Mouse (Mus musculus) retina, postnatal 1 day (tissue): ENCODE measurements around the gene Elf1.

Experiments
- DNase-seq: peaks from one replicate; pipeline ENCODE4 v3.0.0-alpha.2; 2012

Gene Elf1

DNA sequence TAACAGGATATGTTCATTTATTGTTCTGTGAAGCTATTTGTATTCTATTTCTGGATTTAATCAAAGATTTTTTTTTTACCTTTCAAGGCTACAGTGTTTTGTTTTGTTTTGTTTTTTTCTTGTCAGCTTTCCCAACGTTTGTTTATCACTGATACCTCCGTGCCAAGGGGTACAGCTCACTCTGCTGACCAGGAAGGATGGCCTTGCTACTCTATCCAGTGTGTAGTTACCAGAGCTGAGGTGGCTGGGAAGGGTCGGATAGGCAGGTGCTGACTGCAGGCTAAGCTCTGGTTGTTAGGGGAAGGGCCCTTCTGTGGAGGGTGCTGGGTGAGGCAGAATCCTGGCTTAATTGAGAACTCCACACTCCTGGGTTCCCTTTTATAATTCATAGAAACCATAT lies 9.3 kb downstream of the Elf1 start:
- DNase-seq: no peak

DNA sequence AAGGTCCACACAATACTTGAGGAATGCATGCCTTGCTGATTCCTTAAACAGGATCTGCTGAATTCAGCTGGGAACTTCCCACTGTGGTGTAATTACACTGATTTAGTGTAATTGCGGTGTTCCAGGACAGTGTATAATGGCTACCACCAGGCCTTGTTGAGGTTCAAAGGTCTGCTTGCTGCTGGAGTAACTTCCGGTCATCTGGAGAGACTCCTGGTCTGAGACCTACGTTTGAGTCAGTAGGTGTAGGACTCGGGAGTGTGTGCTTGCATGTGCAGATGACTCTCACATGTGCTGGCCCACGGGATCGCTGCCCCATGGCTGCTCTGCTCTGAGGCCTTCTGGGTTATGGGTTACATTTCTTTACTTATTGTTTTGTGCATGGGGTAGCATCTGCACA lies 13.4 kb downstream of the Elf1 start:
- no peak for DNase-seq

DNA sequence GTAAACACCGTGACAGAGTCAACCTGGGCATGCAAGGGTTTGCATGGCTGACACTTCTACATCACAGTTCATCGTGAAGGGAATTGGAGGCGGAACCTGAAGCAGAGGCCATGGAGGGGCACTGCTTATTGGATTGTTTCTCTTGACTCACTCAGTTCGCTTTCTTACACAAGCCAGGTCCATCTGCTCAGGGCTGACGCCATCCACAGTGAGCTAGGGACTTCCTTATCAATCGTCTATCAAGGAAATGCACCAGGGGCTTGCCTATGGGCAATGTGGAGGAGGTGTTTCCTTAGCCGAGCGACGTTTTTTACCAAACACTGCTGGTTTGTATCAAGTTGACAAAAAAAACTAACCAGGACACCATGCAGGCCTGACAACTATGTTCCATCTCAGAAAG lies 18.3 kb downstream of the Elf1 start:
- DNase-seq: no peak

DNA sequence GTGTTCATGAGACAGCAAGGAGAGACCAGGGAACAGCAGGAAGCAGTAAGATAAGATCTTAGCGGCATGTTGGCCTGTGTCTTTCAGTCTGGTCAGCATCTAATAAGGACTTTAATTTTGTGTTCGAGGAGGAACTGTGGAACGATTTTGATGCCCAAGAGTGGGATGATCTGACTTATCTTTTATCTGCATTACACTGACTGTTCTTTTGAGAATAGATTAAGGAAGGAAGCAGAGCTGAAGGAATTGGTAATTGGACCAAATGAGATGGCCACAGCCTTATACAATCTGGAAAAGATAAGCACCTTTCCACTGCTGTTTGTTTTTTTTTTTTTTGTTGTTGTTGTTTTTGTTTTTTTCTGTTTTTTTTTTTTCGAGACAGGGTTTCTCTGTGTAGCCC lies 19.8 kb downstream of the Elf1 start:
- DNase-seq: no peak

DNA sequence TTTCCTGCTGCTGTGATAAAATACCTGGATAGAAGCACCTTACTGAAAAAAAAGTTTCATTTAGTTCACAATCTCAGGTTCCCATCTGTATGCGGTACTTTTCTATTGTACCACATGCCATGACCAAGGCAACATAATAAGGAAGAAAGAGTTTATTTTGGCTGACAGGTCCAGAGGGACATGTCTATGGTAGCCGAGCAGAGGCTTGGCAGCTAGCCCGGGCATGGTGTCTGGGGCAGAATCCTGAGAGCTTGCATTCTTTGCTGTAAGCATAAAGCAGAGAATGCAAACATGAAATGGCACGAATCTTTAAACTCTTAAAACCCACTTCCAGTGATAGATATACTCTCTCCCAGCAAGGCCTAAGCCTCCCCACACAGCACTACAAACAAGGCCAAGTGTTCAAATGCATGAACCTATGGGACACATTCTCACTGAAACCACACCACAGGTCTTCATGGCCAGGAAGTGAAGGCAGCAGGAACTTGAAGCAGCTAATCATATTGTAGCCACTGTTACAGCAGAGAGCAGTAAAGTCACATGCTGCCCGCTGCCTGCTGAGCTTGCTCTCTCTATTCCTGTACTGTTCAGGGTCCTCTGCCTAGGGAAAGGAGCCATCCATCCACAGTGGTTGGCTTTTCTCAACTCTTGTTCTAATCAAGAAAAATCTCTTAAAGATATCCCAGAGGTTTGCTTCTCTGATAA lies 22.5 kb downstream of the Elf1 start:
- DNase-seq: no peak

DNA sequence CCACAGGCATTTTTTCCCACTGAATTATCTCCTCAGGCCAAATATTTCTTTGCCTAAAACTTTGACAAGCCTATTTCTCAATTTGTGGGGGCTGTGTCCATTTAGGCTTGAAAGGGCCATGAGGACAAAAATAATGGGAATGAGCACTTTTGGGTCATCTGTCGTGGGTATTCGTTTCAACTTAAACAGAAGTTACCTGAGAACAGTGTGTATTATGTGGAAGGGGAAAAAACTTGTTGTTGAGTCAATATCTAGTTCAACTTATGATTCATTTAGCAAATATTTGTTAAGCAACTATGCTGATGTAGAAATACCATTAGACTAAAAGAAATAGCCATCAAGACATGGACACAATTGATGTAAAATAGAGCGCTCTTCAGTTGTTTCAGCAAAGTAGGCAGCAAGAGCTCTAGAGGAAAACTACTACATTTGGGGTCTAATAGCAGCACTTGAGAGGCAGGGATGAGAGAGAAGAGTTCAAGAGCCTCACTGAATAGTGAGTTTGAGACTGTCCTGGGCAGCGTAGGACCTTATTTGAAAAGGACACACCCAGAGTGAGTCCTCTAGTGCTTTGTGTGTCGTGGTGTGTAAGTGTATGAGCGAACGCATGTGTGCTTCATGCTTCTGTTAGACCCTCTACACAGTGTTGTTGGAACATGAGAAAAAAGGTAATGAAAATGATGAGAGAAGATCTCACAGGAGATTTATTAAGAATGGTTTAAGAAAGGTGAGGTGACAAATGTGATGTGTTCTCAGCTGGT lies 23.4 kb downstream of the Elf1 start:
- DNase-seq: no peak

DNA sequence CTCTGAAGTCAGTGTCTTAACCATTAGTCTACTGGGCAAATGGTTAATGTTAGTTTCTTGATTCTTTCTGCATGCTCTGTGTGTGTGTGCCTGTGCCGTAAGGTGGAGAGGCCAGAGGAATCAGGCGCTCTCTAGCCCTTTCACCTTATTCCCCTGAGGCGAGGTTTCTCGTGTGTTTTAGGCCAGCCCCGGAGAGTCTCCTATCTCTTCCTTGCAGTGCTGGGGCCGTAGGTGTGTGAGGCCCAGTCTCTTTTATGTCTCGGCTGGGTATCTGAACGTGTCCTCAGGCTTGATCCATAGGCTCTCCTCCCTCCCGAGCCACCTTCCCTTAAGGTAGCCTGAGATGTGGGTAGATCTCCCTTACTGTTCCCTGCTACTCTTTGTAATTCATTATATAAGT lies 25.2 kb downstream of the Elf1 start:
- no peak for DNase-seq

DNA sequence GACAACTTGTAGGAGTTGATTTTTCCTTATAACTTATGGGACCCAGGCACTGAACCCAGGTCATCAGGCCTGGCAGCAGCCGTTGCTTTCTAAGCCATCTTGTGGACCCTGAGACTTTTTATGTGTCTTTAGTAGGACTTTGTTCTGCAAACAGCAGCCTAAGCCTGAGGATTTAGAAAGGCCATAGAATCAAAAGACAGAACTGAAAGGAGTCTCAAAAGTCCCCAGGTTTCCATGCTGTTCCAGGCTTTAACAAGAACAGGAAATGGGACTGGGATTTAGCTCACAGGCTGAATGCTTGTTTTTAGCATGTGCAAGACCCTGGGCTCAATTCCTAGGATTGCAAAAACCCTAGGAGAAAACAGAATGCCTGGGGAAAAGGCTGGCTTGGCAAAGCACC lies 26.9 kb downstream of the Elf1 start:
- no peak for DNase-seq

DNA sequence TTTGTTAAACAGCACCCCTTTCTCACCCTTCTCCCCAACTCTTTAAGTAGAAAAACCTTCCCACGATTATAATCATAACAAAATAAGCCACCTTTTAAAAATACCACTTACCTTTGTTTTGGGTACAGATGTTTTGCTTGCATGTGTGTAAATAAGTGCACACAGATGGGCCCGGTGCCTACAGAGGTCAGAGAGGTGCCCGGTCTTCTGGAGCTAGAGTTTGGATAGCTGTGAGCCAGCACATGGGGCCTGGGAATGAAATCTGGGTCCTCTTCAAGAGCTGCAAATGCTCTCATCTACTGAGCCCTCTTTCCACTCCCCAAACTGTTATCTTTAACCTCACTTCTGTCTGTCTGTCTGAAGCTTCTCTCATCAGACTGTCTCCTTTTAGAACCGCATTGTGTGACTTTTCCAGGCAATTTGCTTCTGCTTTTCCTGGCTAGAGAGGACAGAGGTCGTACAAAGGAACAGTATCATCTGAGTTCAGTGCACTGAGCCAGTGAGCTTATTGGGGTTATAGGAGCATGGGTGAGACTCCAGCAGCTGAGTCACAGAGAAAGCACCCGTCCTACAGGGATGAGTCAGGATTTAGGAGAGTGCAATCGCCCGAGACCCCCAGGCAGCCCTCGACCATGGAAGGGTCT lies 27.8 kb downstream of the Elf1 start:
- no peak for DNase-seq

DNA sequence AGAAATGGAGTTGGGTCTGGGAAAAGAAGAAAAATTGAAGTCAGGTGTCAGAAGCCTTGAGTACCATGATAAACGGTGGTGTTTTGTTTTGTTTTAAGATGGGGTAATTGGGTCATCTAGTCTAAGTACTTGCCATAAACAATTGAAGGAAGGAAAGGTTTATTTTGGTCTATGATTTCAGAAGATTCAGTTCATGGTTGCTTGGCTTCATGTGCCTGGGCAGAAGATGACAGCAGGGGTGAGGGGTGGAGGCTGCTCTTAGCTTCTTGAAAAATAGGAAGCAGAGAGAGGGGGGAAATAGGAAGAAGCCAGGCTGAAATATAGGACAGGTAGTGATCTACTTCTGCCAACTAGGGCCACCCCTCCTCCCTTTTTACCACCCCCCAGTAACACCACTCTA lies 30.5 kb downstream of the Elf1 start:
- no peak for DNase-seq

DNA sequence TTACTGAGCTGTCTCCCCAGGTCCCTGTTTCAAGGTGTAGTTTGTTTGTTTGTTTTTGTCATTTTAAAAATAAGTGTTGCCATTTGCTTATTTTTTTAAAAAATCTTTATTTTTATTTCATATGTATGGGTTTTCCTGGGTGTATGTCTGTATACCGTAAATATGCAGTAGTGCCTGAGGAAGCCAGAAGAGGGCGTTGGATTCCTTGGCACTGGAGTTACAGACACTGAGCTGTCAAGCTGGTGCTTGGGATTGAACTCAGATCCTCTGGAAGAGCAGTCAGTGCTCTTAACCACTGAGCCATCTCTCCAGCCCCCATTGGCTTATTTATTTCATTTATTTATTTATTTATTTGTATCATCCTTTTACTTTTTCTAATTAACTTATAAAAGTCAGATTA lies 33.0 kb downstream of the Elf1 start:
- DNase-seq: no peak

DNA sequence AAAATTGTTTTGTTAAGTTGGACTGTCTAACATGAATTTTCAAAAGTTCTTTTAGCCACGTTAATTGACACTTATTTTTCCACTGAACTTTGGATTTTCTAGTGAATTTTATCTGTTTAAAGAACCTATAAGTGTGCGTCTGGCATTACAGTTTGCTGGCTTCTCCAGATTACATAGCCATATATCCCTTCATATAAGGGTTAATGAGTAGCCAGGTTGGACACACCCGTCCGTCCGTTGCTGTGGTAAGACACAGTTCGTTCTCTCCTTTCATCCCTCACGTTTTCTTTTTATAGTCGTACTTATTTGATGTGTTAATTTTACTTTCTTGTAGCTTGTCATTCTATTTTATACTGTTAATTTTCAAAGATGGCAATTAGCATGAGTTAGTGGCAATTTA lies 34.1 kb downstream of the Elf1 start:
- DNase-seq: no peak

DNA sequence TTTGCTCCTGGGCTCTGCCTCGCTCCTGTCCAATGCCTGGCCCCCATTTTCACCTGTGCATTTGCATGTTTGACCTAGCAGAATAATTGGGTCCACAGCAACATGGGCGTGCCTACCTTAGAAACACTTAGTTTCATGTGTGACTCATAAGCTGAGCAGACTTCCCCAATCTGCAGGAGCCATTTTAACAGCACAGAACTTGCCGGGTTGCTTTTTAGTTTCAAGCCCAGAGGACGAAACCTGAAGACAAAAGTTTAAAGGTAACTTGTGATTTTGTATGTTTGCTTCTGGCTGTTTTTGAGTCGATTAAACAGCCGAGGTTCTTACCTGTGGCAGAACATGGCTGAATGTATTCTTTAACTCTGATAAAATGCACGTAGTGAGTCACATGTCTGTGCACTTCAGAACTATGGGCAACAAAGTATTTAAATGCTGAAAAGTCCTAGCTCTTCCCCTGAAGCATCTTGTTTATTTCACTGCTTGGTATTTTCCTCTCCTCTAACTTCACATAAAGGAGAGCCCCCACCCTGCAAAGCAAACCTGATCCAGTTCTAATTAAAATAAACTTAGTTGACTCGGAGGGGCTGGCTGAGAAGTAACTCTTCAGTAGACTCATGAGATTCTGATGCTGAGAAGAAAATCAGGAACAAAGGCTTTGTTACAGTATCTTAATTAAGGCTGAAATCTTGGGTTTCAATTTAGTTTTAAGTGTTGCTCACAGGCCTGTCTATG lies 34.7 kb downstream of the Elf1 start:
- no peak for DNase-seq

DNA sequence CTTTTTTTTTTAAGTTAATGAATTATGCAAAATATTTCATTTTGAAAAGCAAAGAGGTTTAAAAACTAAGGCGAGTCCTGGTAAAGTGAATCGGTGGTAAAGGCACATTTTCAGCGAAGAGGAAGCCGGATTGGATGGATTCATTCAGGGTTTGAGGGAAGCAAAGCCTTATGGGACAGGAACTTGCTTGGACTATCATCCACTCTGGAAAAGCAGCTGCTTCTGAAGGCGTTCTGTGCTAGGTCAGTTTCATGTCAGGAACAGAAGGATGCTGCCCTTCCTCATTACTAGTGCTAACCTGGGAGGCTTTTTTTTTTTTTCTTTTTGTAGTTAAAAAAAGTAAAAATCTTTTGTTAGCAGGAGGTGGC lies 35.2 kb downstream of the Elf1 start:
- no peak for DNase-seq

DNA sequence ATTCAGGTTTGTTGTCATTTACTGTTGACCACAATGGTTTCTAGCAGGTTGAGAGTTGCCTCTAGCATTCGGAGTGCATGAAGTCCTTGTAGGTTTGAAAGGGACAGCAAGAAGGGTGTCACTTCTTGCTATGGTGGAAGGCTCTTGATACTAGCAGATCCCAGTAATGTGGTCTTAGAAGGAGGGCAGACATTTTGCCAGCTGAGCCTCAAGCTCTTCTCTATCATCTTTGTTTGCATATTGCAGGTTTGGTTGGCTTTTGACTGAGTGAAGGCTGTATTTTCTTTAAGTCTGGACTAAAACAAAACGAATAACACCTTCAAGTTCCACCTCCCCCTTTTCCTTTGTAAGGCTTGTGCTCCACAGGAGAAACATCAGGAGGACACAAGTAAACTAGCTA lies 35.8 kb downstream of the Elf1 start:
- no peak for DNase-seq

DNA sequence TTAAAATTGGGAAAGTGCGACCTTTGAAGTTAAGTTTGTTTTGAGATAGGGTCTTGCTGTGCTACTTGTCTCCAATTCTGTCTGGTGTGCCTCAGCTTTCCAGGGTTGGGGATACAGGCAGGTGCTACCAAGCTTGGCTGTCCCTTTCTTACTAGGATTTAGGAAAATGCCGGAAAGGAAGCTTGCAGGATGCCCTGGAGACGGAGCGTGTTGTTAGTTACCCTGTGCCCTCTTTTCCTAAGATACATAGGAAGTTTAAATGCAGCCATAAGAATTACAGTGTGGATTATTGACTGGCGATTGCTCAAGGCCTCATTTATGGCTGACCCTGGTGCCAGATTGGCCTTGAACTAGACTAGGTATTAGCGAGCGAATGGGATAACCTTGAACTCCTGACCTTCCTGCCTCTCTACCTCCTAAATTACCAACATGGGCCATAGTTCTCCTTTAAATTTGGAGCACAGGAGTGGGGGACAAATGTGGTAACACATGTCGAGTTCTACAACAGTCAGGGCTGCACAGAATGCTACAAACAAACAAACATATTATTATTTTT lies 36.3 kb downstream of the Elf1 start:
- DNase-seq: no peak

DNA sequence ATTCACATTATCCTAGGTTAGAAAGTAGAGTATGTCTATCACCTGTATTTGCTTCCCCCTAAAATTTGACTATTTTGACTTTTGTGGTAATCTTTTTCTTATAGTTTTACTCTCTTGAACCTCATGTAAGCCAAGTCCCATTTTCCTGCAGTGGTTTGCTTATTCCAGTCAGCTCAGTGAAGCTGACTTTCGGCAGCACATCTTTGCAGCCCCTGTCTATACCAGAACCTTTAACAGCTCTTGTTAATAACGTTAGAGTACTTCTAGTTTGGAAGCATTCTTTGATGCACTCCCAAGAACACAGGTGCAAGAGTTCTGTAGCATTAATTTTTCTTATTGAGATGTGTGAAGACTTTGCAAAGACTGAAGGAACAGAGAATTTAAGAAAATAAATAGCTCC lies 37.1 kb downstream of the Elf1 start:
- DNase-seq: no peak

DNA sequence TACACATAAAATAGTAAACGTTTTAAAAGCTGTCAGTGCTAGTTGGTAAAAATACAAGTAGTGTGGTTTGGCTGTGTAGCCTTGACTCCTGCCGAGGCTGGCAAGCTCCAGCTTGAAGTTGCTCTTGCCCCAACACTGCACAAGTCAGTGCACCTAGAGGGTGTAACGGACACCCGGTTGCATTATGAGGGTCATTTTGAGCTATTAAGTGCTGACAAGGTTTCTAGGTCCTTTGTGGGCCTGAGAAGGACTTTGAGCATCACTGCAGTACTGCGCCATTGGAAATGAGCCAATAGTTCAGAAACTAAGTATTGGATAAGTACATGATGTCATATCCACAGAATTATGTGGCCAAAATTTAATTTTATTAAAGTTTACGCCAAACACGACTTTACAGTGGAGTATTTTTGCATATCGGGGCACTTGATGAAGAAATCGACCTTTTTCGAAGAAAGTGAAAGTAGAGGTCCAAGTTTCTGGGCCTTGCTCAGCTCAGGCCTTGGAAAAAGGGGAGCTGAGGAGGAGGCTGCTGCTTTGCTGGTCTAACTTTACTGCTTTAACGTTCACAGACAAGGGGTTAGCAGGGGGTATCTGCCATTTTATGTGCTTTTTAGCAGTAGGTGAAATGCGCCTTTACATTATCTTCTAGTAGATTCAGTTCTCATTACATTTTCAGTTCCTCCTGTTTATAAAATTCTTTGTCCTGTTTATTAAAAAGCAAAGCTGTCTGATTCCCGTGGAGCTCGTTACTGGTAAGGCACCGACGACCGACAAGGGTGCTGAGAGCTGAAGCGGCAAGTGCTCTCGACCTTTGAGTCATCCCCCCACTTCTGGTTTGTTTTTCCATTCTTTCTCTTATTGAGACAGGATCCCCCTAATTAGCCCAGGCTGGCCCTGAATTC lies 38.0 kb downstream of the Elf1 start:
- peak; percentile 8 for DNase-seq

DNA sequence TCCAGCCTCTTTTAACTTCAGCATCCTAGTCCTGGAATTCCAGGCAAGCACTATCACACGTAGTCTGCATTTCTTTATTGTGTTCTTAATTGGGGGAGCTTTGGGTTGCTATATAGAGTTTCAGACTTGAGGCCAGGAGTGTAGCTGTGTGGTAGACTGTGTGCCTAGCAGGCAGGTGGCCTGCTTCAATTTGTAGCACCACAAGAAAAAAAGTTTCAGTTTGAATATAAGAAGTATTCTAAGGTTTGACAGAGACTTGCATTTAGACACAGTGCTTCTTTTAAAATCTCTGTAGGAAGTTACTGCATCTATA lies 38.6 kb downstream of the Elf1 start:
- DNase-seq: no peak

DNA sequence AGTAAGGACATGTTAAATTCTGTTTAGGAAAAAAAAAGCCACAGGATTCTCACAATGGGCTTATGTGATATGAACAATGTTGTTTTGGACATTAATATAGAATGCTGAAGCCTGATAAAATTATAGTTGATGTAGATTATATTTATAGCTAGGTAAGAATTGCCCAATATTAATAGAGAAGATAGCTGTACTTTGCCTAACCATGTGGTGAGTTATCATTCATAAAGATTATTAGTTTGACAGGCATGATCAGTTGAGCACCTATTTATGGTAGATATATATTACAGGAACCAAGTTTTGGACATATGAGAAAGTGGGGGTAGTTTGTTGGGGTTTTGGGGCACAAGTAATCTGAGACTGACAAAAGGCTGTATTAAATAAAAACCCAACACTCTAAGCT lies 39.6 kb downstream of the Elf1 start:
- DNase-seq: no peak

DNA sequence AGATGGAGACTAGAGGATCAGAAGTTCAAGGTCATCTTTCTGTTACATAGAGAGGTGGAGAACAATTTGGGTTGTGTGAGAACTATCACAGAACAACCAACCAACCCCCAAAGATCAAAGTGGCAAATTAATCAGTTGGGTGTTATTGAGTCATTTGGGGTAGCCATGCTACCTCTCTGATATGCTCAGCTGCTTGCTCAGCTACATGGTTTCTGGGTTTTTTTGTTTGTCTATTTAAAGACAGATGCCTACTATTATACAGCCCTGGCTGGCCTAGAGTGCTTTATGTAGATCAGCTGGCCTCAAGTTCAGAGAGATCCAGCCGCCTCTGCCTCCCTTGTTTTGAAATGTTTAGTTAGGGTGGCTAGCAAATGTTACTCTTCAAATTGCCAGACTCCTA lies 40.1 kb downstream of the Elf1 start:
- no peak for DNase-seq

DNA sequence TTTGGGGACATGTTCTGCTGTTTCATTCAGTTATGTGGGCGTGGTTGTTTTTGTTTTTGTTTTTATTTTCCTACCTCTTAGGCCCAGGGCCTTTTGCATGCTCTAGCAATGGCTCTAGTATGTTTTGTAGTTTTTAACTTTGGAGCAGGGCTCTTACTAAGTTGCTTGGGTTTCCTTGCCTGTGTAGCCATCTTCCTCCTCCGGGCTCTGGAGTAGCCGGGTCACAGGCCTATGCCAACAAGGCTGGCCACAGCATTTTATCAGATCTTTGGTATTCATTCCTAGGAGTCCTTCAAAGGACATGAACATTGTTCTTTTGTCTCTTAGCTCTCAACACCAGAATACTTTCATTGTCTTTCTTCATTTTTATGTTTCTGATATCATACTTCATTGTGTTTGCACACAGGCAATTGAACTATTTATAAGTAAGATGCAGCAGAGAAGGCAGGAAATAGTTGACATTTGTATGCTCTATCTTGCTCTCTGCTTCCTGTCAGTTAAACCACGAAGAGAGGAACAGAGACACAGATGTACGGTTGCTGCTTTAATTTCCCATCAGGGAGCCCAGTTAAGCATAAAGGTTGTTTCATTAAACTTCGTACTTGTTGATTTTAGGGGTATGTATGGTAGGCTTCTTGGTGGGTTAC lies 40.6 kb downstream of the Elf1 start:
- DNase-seq: no peak
